Mouse (Mus musculus): ENCODE data around the gene Zhx3. TPM values are rescaled to one million over a fixed set of nuclear protein-coding genes. Genes with fewer than 3 reads are reported as not detected.

The Zhx3 gene
- total and polyA plus RNA-seq, 2 experiments = 12.3 to 33.5 TPM

DNA sequence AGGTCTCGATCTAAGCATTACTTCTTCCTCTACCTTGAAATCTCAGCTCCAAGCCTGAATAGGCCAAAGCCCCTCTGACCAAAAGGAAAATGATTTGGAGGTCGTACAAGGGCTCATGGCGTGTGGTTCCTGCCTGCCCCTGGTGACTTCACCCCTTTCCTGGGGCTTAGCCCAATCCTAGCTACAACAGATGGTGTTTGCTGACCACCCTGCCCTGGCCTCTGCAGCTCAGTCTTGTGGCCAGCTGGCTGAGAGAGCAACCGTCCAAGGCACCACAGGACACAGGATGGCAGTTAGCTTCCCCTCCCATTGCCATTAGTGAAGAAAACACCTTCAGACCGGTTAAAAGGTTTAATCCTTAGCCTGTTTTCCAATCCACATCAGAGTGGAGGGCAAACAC, 33.3 kb upstream of the Zhx3 start:
- DNase-seq (ENCODE audit: extremely low read depth, low read depth, low spot score) = no peak
- Histone ChIP-seq H3K27ac (replicated peaks; ENCODE audit: insufficient read depth, low read depth, low read length) (no peak overlapping the region), H3K79me2 (ENCODE audit: control insufficient read depth, insufficient read depth, low read length) (no peaks in the 10 kb centered on the region), H3K4me3 (ENCODE audit: insufficient read depth, low read depth, low read length) (no peak overlapping the region), H3K4me1 (ENCODE audit: control insufficient read depth, insufficient read depth, low read length) (no peaks in the 10 kb centered on the region), H3K27me3 (ENCODE audit: control insufficient read depth, insufficient read depth, low read length) (no peaks in the 10 kb centered on the region), H3K36me3 (ENCODE audit: control insufficient read depth, insufficient read depth, low read length) (no peaks in the 10 kb centered on the region), H3K9ac (ENCODE audit: low read depth, low read length) (no peak overlapping the region)
- TF ChIP-seq CTCF (IDR thresholded peaks at IDR 0.05; ENCODE audit: low read depth, low read length) = no peak
- TF ChIP-seq POLR2A (IDR thresholded peaks at IDR 0.05; ENCODE audit: extremely low read depth, insufficient read depth, low read length) = no peak
- 93% methylated on average over 5 of the region's 5 CpGs for WGBS

- no peak for DNase-seq (ENCODE audit: extremely low read depth, low read depth, low spot score)
- no peak overlapping the region for H3K4me3 ChIP-seq (ENCODE audit: insufficient read depth, low read depth, low read length)
- TF ChIP-seq CTCF (IDR thresholded peaks at IDR 0.05; ENCODE audit: low read depth, low read length) = no peak
- no peak for TF ChIP-seq POLR2A (IDR thresholded peaks at IDR 0.05; ENCODE audit: extremely low read depth, insufficient read depth, low read length)
- no peaks in the 10 kb centered on the region for H3K27me3 ChIP-seq (ENCODE audit: control insufficient read depth, insufficient read depth, low read length)
- H3K36me3 ChIP-seq (ENCODE audit: control insufficient read depth, insufficient read depth, low read length) = no peaks in the 10 kb centered on the region
- WGBS = 96% methylated on average over 12 of the region's 12 CpGs
- no peak overlapping the region for H3K9ac ChIP-seq (ENCODE audit: low read depth, low read length)
- H3K27ac ChIP-seq (replicated peaks; ENCODE audit: insufficient read depth, low read depth, low read length) = no peak overlapping the region
- H3K79me2 ChIP-seq (ENCODE audit: control insufficient read depth, insufficient read depth, low read length) = no peaks in the 10 kb centered on the region
- H3K4me1 ChIP-seq (ENCODE audit: control insufficient read depth, insufficient read depth, low read length) = no peaks in the 10 kb centered on the region
Observed at GRCm38 (mm10) chr2:160905301-160905700, 32.5 kb upstream of the Zhx3 start.

GRCm38 (mm10) chr2:160901656-160902412, 29.0 kb upstream of the Zhx3 start:
- no peak for DNase-seq (ENCODE audit: extremely low read depth, low read depth, low spot score)
- no peak overlapping the region for H3K4me3 ChIP-seq (ENCODE audit: insufficient read depth, low read depth, low read length)
- no peaks in the 10 kb centered on the region for H3K79me2 ChIP-seq (ENCODE audit: control insufficient read depth, insufficient read depth, low read length)
- H3K27me3 ChIP-seq (ENCODE audit: control insufficient read depth, insufficient read depth, low read length) = no peaks in the 10 kb centered on the region
- H3K36me3 ChIP-seq (ENCODE audit: control insufficient read depth, insufficient read depth, low read length) = peaks cover 7% of the 10 kb centered on the region; the same call in 1 of the 2 replicates
- H3K4me1 ChIP-seq (ENCODE audit: control insufficient read depth, insufficient read depth, low read length) = no peaks in the 10 kb centered on the region
- no peak overlapping the region for H3K9ac ChIP-seq (ENCODE audit: low read depth, low read length)
- no peak overlapping the region for H3K27ac ChIP-seq (replicated peaks; ENCODE audit: insufficient read depth, low read depth, low read length)
- WGBS = 82% methylated on average over 7 of the region's 7 CpGs
- no peak for TF ChIP-seq POLR2A (IDR thresholded peaks at IDR 0.05; ENCODE audit: extremely low read depth, insufficient read depth, low read length)
- no peak for TF ChIP-seq CTCF (IDR thresholded peaks at IDR 0.05; ENCODE audit: low read depth, low read length)

DNA sequence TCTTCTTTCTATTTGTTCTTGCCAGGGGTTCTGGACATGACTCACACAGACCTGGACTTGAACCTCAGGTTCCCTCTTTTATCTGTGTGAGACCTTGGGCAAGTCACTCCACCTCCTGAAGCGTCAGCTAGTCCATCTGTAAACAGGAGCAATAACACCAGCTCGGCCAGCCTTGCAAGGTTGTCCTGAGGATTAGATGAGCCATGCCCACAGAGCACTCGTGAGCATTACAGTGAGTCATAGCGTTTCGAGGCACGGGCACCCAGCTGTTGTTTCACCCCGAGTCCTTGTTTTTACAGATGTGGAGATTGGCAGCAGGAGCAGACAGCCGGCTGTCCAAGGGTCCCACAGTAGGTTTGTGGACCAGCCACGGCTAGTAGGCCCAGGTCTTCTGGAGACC, 18.9 kb upstream of the Zhx3 start:
- H3K4me1 ChIP-seq (ENCODE audit: control insufficient read depth, insufficient read depth, low read length) = no peaks in the 10 kb centered on the region
- peaks cover 2% of the 10 kb centered on the region; the same call in 1 of the 2 replicates for H3K36me3 ChIP-seq (ENCODE audit: control insufficient read depth, insufficient read depth, low read length)
- H3K9ac ChIP-seq (ENCODE audit: low read depth, low read length) = no peak overlapping the region
- WGBS = 89% methylated on average over 9 of the region's 9 CpGs
- no peak for TF ChIP-seq CTCF (IDR thresholded peaks at IDR 0.05; ENCODE audit: low read depth, low read length)
- no peak for TF ChIP-seq POLR2A (IDR thresholded peaks at IDR 0.05; ENCODE audit: extremely low read depth, insufficient read depth, low read length)
- H3K27me3 ChIP-seq (ENCODE audit: control insufficient read depth, insufficient read depth, low read length) = no peaks in the 10 kb centered on the region
- H3K4me3 ChIP-seq (ENCODE audit: insufficient read depth, low read depth, low read length) = no peak overlapping the region
- H3K27ac ChIP-seq (replicated peaks; ENCODE audit: insufficient read depth, low read depth, low read length) = no peak overlapping the region
- DNase-seq (ENCODE audit: extremely low read depth, low read depth, low spot score) = no peak
- no peaks in the 10 kb centered on the region for H3K79me2 ChIP-seq (ENCODE audit: control insufficient read depth, insufficient read depth, low read length)

DNA sequence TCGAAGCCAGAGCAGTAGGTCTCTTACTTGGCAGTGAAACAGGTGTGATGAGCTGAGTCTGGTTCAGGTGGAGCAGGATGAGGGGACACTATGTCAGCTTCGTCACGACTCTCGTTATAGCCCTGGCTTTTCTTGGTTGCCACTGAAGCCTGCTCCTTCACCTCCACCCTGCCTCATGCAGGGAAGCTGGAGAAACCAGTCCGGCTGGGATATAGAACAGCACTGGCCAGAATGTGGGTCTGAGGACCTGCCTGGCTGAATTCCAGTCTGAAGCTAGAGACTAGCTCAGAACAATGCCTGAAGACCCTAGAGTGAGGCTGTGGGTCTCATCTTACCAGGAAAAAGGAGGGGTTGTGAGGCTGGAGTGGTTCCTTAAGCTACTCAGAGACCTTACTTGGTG, 18.2 kb upstream of the Zhx3 start:
- Histone ChIP-seq H3K27me3 (ENCODE audit: control insufficient read depth, insufficient read depth, low read length) (no peaks in the 10 kb centered on the region), H3K36me3 (ENCODE audit: control insufficient read depth, insufficient read depth, low read length) (peaks cover 2% of the 10 kb centered on the region; the same call in 1 of the 2 replicates), H3K79me2 (ENCODE audit: control insufficient read depth, insufficient read depth, low read length) (no peaks in the 10 kb centered on the region), H3K4me1 (ENCODE audit: control insufficient read depth, insufficient read depth, low read length) (no peaks in the 10 kb centered on the region), H3K4me3 (ENCODE audit: insufficient read depth, low read depth, low read length) (no peak overlapping the region), H3K27ac (replicated peaks; ENCODE audit: insufficient read depth, low read depth, low read length) (no peak overlapping the region), H3K9ac (ENCODE audit: low read depth, low read length) (no peak overlapping the region)
- DNase-seq (ENCODE audit: extremely low read depth, low read depth, low spot score) = no peak
- 81% methylated on average over 5 of the region's 5 CpGs for WGBS
- TF ChIP-seq POLR2A (IDR thresholded peaks at IDR 0.05; ENCODE audit: extremely low read depth, insufficient read depth, low read length) = no peak
- TF ChIP-seq CTCF (IDR thresholded peaks at IDR 0.05; ENCODE audit: low read depth, low read length) = no peak

GRCm38 (mm10) chr2:160887859-160888258, 15.1 kb upstream of the Zhx3 start:
- peak overlapping the region; percentile 55 for H3K4me3 ChIP-seq (ENCODE audit: insufficient read depth, low read depth, low read length)
- H3K9ac ChIP-seq (ENCODE audit: low read depth, low read length) = peak overlapping the region; percentile 43
- H3K27me3 ChIP-seq (ENCODE audit: control insufficient read depth, insufficient read depth, low read length) = no peaks in the 10 kb centered on the region
- TF ChIP-seq POLR2A (IDR thresholded peaks at IDR 0.05; ENCODE audit: extremely low read depth, insufficient read depth, low read length) (no peak), CTCF (IDR thresholded peaks at IDR 0.05; ENCODE audit: low read depth, low read length) (no peak)
- DNase-seq (ENCODE audit: extremely low read depth, low read depth, low spot score) = peak; percentile 72
- no peaks in the 10 kb centered on the region for H3K4me1 ChIP-seq (ENCODE audit: control insufficient read depth, insufficient read depth, low read length)
- 3% methylated on average over 26 of the region's 26 CpGs for WGBS
- no peaks in the 10 kb centered on the region for H3K79me2 ChIP-seq (ENCODE audit: control insufficient read depth, insufficient read depth, low read length)
- H3K36me3 ChIP-seq (ENCODE audit: control insufficient read depth, insufficient read depth, low read length) = no peaks in the 10 kb centered on the region
- peak overlapping the region; percentile 5; the same call in 1 of the 2 replicates for H3K27ac ChIP-seq (replicated peaks; ENCODE audit: insufficient read depth, low read depth, low read length)

All from liver, adult 2 months (tissue).